Mouse (Mus musculus): Measurements from ENCODE around the gene Olfr430.

DNA sequence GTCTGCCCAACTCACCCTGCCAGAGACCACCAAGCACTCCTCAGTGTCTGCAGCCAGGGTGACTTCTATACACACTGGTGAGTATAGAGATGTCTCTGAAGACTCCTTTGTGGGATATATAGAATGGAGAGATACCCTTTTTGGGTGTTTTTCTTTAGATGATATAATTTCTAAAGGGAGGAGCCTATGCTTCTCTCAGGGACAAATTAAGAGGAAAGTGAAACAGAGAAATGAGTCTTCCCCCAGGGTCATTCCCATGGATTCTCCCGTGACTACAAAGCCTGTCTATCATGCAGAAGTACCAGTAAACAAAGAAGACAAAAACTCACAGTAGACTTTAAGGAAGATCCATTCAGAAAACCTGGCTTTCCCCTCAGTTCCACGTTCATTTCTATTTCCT, 54.7 kb downstream of the Olfr430 start, which contains the start of gene Olfr231:
- no peak for TF ChIP-seq EP300 (IDR thresholded peaks at IDR 0.05; ENCODE audit: low read depth)
- TF ChIP-seq CTCF (IDR thresholded peaks at IDR 0.05; ENCODE audit: low read depth): no peak

Measured in liver, postnatal 0 days (tissue).